Mouse (Mus musculus) bone marrow macrophage, adult 2 months (primary cell): Measurements from ENCODE around the gene Btbd9. TPM values are rescaled to one million over a fixed set of nuclear protein-coding genes. Genes with fewer than 3 reads are reported as not detected.
A peak's percentile ranks its signal among the peaks of the same experiment; 100 is the strongest.

ENCODE experiments used
- H3K27ac ChIP-seq: 2 replicates; pipeline ENCODE4 v1.5.1; 2012; ENCODE audit warnings: low read depth, low read length; ENCODE audit not compliant: insufficient read depth
- H3K4me1 ChIP-seq: 2 replicates; pipeline ENCODE4 v1.6.1; 2012; ENCODE audit warnings: low read length; ENCODE audit not compliant: control insufficient read depth, insufficient read depth
- H3K4me3 ChIP-seq: 2 replicates; pipeline ENCODE4 v1.5.1; 2012; ENCODE audit warnings: mild to moderate bottlenecking, low read length, moderate library complexity; ENCODE audit not compliant: insufficient read depth
- CTCF ChIP-seq: IDR thresholded peaks from 2 replicates; pipeline ENCODE4 v1.5.1; 2012; ENCODE audit warnings: low read depth, mild to moderate bottlenecking, low read length, moderate library complexity
- POLR2A ChIP-seq: IDR thresholded peaks from 2 replicates; pipeline ENCODE4 v1.6.1; 2012; ENCODE audit warnings: mild to moderate bottlenecking, low read depth, low read length, borderline replicate concordance
- polyA plus RNA-seq: library from polyadenylated mRNA; stranded (reverse); fragments of >200 nt; gene quantifications from 2 replicates; pipeline ENCODE4 v1.2.4, GENCODE M21; 2012; ENCODE audit not compliant: missing spikeins, insufficient read depth, insufficient read length

The Btbd9 gene
- polyA plus RNA-seq, 1 experiment: 22.9 TPM

DNA sequence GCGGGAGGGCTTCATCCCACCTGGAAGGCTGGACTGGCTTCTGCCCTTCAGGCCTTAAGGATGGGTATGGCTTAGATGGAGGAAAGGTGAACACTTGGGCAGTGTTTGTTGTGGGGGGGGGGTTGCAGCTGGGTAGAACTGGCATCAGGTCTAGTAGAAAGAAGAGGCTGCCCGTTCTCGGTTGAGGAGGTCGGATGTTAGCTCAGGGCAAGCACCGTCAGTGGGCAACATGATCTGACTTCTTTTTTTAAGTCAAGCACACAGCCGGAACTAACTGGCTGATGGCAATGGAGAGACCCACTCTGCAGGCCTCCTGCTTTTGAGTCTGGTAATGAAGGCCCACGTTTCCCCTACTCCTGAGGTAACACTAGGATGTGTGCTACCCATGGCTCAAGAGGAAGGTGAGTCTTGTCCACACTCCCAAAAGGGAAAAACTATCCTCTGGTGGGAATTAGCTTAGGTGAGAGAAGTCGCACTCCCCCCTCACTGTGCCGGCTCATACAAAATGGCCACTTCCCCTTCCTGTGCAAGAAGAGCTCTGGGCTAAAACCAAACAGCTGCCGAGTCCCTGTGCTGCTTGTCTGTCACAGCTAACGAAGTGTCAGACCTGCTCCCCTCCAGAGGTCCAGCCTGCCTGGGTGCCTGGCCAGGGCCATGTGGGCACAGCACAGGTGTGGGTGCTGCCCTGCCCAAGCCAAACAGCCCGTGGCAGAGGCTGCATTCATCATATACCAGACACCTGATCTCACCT lies 378.8 kb downstream of the Btbd9 start:
- Histone ChIP-seq H3K4me3 (0 out of 2 replicates have a peak overlapping the region, but pooled peaks have one; percentile 12), H3K4me1 (peaks cover 14% of the 10 kb centered on the region), H3K27ac (peak overlapping the region; percentile 21; the same call in 1 of the 2 replicates)
- no peak for TF ChIP-seq POLR2A
- TF ChIP-seq CTCF: no peak

- TF ChIP-seq CTCF (no peak), POLR2A (no peak)
- H3K4me3 ChIP-seq: no peak overlapping the region
- H3K27ac ChIP-seq: peak overlapping the region; percentile 16; the same call in 1 of the 2 replicates
- peaks cover 14% of the 10 kb centered on the region for H3K4me1 ChIP-seq
These were observed 379.6 kb downstream of the Btbd9 start for GRCm38 (mm10) chr17:30196401-30197279.

DNA sequence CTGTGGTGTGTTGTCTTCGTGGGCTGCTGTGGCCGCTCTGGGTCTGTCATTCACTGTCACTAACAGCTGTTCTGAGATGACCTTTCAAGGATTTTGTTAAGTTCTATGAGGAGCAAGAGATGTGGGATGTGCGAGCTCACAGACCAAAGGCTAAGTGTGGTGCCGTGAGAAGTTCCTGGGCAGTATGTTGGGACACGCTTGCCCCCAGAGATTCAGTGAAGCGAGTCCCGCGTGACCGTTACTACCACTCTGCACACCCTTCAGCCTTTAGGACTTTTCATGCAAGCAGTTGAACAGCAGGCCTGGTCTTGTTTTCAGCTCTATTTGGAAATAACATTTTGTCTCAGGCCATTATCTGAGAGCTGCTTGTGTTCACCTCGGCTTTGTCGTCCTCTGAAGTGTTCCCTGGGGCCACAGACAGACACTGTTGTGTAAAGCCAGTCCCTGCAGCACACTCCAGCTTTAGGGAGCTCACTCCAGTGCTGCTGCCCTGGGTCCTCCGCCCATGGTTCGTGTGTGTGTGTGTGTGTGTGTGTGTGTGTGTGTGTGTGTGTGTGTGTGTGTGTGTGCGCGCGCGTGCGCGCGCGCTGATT lies 380.6 kb downstream of the Btbd9 start:
- TF ChIP-seq POLR2A: no peak
- no peak for TF ChIP-seq CTCF
- Histone ChIP-seq H3K27ac (no peak overlapping the region), H3K4me1 (peaks cover 14% of the 10 kb centered on the region), H3K4me3 (no peak overlapping the region)

DNA sequence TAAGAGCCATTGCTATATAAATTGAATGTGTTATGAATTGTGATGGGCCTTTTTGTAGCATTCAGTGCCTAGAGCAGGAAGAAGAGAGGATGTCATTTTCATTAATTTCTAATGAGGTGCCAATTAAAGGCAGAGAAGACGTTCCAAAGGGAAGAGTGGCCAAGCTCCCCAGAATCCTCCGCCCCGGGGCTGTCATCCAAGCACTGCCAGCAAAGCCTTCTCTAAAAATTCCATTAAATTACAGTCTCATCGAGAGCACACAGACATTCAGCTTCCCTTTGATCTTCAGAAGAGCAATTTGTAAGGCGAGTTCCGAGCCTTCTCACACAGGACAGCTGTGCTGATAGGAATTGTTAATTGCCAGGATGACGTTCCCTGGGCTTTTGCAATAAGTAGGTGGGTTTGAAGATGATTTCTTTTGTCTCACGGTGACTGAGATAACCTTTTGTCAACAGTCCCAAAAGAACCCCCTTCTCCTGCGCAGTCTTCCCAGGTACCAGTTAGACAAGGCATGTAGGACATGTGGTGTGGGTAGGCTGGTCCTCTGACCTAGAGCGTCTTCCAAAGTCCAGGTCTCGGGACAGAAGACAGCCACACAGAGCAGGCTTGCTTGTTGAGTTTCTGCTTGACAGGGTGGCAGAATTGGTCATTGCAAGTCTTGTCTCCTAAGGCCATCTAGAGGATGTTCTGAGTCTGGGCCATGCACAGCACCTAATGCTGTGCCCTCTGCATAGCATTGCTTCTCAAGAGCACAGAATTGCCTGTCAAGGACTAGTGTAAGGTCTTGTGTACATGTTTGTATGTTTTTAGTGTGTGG lies 381.5 kb downstream of the Btbd9 start:
- H3K4me1 ChIP-seq: peaks cover 14% of the 10 kb centered on the region
- no peak overlapping the region for H3K4me3 ChIP-seq
- TF ChIP-seq CTCF: no peak
- TF ChIP-seq POLR2A: no peak
- H3K27ac ChIP-seq: no peak overlapping the region

- TF ChIP-seq POLR2A: no peak
- TF ChIP-seq CTCF: no peak
- no peak overlapping the region for H3K27ac ChIP-seq
- peaks cover 14% of the 10 kb centered on the region for H3K4me1 ChIP-seq
- H3K4me3 ChIP-seq: no peak overlapping the region
These were observed 382.2 kb downstream of the Btbd9 start for GRCm38 (mm10) chr17:30194091-30194490.

- no peak overlapping the region for H3K4me3 ChIP-seq
- no peak for TF ChIP-seq POLR2A
- no peak for TF ChIP-seq CTCF
- no peak overlapping the region for H3K27ac ChIP-seq
- peaks cover 14% of the 10 kb centered on the region for H3K4me1 ChIP-seq
These were observed 382.7 kb downstream of the Btbd9 start for GRCm38 (mm10) chr17:30193615-30194014.

- Histone ChIP-seq H3K4me1 (peaks cover 15% of the 10 kb centered on the region), H3K4me3 (no peak overlapping the region), H3K27ac (no peak overlapping the region)
- TF ChIP-seq POLR2A (no peak), CTCF (no peak)
These were observed 383.8 kb downstream of the Btbd9 start for GRCm38 (mm10) chr17:30192416-30193005.

- Histone ChIP-seq H3K4me3 (no peak overlapping the region), H3K27ac (no peak overlapping the region), H3K4me1 (peaks cover 7% of the 10 kb centered on the region)
- no peak for TF ChIP-seq CTCF
- TF ChIP-seq POLR2A: no peak
These were observed 385.1 kb downstream of the Btbd9 start for GRCm38 (mm10) chr17:30191097-30191640.

DNA sequence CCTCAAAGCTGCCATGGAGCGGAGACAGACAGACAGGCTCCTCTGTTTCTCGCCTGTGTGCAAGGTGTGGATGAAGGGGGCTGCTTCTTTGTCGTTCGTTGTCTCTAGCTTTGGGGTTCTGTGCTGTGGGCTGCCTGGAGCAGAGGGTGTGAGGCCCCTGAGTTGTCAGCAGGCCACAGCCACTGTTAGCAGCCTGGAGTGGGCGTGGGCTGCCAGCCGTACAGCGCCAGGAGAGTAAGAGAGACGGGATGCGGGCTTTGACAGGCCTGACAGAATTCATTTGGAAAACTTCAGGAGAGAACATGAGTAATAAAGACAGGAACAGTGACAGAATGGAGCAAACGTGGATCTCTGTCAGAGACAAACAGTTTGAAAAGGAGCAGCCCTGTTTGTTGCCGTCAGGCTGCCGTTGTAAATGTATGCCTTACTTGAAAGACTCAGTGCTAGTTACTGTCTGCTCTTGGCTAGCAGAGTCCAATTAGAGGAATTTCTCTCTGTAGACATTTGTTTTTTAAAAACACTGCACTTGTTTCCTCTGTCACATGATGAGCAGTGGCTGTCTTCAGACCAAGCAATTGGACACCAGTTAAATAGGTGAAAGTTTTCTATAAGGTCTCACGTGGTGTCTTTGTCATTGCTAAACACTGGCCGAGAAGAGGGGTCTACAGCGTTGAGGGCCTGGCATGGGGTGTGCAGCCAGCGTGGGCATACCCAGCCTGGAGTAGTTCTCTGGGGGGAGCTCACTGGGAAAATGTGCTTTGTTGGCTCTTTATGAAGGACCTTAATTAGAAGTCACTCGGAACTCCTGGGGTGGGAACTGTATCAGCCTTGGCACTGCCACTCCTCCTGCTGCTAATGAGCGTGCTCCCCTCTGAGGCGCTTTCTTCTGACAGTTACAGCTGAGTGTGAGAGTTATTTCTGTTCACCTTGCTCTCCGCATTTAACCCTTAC lies 388.0 kb downstream of the Btbd9 start:
- no peak overlapping the region for H3K27ac ChIP-seq
- no peak overlapping the region for H3K4me3 ChIP-seq
- peaks cover 19% of the 10 kb centered on the region for H3K4me1 ChIP-seq
- TF ChIP-seq CTCF: no peak
- no peak for TF ChIP-seq POLR2A
